Mouse (Mus musculus) spleen, embryonic (tissue): Measurements from ENCODE around the gene Dgke.

Experiments
- CTCF ChIA-PET: fragments of 350-600 bp; sonication (Branson Sonifier 250); formaldehyde crosslinking; loops from one replicate; lab custom pipeline; 2022; lab: Charles Lee

The Dgke gene

DNA sequence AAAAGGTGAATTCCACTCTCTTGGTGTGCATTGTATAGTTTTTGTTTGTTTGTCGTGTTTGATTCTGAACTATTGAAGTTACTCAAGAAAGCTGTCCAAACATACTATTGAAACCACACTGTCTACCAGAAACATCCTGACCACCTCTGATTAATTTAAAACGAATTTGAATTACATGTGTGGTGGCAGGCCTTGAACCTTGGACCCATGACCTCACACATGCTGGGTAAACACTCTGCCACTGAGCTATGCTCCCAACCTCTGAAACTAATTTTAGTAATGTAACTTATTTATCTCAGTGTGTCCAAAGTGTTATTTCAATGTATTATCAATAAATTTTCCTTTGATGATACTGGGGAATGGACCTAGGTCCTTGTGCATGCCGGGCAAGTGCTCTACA lies 59.1 kb downstream of the Dgke start:
- CTCF ChIA-PET: interaction anchor here (0.6 to 0.7 kb wide), 4 partner anchors 15 to 296 kb away, joined by 3 to 13 read pairs (median 4); no protein-coding TSS in a partner anchor

GRCm38 (mm10) chr11:89006404-89006803 lies 60.2 kb downstream of the Dgke start:
- CTCF ChIA-PET: interaction anchor here (0.6 kb wide), 1 partner anchor 24 kb away, joined by 5 read pairs; no protein-coding TSS in a partner anchor

GRCm38 (mm10) chr11:89005473-89005872 lies 61.2 kb downstream of the Dgke start:
- CTCF ChIA-PET: no interaction called here

DNA sequence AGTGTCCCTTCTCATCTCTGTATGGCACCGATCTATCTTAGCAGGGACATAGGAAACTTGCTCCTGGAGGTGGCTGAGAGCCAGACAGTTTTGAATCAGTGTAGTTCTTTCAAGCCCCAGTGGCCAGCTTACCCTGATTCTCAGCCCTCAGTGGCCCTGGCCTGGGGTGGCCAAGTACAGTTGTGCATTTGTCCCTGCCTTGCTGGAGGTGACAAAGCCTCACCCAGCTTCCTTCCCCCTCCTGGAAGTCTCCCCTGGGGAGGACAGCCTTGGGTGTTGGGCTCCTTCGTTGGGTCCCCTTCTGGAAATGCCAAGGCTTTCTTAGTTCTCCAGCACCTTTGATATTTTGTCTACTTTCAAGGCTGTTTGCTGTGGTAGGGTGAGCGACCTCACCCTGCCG lies 62.9 kb downstream of the Dgke start:
- CTCF ChIA-PET: no interaction called here

DNA sequence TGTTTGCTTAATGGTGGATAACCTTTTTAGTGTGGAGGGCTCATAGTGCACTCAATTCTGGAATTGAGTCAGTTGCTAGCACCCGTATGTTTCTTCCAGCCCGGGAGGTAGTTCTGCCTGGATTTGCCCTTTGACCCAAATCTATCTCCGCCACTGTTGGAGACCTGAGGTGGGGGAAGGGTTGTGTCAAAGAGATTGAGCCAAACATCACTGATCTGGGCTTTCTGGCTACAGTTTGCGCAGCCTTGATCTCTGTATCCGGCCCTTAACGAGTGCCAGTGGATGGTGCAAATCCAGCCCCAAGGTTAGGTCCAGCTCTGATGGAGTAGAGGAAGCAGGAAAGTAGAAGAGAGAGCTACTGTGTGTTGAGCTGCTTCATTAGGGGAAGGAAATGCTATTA lies 63.6 kb downstream of the Dgke start:
- CTCF ChIA-PET: interaction anchor here (0.6 to 0.7 kb wide), 2 partner anchors 17 to 735 kb away, joined by 3 read pairs; no protein-coding TSS in a partner anchor

DNA sequence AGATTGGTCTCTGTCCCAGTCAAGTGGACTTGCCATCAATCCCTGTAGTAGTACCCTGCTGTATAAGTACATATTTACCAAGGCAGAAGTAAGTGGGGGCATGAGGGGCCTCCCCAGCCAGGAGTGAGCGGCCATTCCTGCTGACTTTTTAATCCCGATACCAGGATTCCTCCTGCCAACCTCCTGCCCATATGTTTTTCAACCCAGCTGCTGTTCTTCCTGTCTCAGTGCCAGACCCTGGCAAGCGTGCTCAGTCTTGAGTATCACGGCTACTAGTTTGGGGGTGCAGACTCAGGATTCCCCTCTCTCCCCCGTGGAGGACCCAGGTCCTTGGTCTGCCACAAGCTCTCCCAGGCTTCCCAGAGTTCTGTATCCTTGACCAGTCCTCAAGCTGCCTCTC lies 64.0 kb downstream of the Dgke start:
- CTCF ChIA-PET: interaction anchor here (0.6 to 0.7 kb wide), 2 partner anchors 17 to 735 kb away, joined by 3 read pairs; no protein-coding TSS in a partner anchor

DNA sequence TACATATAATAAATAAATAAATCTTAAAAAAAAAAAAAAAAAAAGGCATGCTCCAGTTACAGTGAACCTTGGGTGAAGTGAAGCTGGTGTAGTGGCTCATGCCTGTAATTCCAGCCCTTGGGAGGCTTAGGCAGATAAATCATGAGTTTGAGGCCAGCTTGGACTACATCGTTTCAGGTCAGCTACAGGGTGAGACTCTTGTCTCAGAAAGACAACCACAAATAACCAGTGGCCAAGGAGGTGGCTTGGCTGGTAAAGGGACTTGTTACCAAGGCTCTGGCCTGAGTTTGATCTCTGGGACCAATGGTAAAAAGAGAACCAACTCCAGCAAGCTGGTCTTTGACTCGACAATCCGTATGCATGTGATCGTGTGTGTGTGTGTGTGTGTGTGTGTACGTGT lies 64.6 kb downstream of the Dgke start:
- CTCF ChIA-PET: interaction anchor here (0.6 to 0.7 kb wide), 2 partner anchors 27 to 40 kb away, joined by 3 to 14 read pairs; no protein-coding TSS in a partner anchor

- CTCF ChIA-PET: interaction anchor here (0.6 to 1.2 kb wide), 5 partner anchors 15 to 47 kb away, joined by 3 to 14 read pairs (median 4); no protein-coding TSS in a partner anchor
Measured at GRCm38 (mm10) chr11:89001569-89001968, 65.1 kb downstream of the Dgke start.

GRCm38 (mm10) chr11:89000527-89000819 lies 66.2 kb downstream of the Dgke start:
- CTCF ChIA-PET: interaction anchor here (0.6 to 1.2 kb wide), 3 partner anchors 12 to 21 kb away, joined by 3 to 10 read pairs (median 3); no protein-coding TSS in a partner anchor

GRCm38 (mm10) chr11:88999723-89000526 lies 66.7 kb downstream of the Dgke start:
- CTCF ChIA-PET: no interaction called here

- CTCF ChIA-PET: no interaction called here
Measured at GRCm38 (mm10) chr11:88998974-88999722, 67.5 kb downstream of the Dgke start, which contains the start of gene Trim25. TSS of gene Trim25 (plus strand) at chr11:88999376.

- CTCF ChIA-PET: interaction anchor here (1.2 to 1.7 kb wide), 2 partner anchors 43 to 61 kb away, joined by 4 to 5 read pairs; no protein-coding TSS in a partner anchor
Measured at GRCm38 (mm10) chr11:88998406-88998805, 68.2 kb downstream of the Dgke start.

- CTCF ChIA-PET: interaction anchor here (0.6 to 1.7 kb wide), 4 partner anchors 42 to 923 kb away, joined by 3 to 6 read pairs (median 4); no protein-coding TSS in a partner anchor
Measured at GRCm38 (mm10) chr11:88997343-88997742, 69.3 kb downstream of the Dgke start.

DNA sequence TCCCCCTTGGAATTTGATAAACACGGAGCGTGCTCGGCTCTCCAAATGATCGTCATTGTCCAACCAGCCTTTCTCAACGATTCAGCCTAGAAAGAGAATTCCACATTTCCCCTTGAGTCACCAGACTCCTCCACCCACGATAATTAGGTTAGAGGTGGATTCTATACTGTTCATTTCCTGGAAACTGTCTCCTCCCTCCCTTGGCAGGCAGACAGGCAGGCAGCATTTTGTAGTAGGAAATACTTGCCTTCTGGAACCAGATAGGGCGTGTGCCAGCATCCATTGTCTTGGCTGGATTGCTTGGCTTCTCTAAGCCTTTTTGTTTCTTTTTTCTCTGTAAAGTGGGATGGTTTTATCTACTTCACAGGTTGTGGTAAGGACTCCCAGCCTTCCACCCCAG lies 70.2 kb downstream of the Dgke start:
- CTCF ChIA-PET: interaction anchor here (1.0 kb wide), 1 partner anchor 43 kb away, joined by 6 read pairs; no protein-coding TSS in a partner anchor

DNA sequence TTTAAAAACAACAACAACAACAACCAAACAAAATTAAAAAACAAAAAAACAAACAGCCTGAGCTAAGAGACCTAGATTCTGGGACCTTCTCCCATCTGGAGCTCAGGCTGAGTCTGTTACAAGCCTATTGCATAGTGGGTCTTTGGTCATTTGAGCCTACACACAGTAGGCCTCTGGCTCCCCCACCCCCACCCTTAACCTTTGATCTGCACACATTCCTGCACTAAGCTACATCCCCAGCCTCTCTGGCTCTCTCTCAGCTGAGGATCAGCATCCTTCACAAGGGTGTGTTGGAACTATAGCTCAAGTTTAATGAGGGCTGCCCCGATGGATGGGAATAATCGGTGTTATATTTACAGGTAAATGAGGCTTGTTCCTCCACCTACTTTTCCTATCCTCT lies 71.0 kb downstream of the Dgke start:
- CTCF ChIA-PET: no interaction called here

DNA sequence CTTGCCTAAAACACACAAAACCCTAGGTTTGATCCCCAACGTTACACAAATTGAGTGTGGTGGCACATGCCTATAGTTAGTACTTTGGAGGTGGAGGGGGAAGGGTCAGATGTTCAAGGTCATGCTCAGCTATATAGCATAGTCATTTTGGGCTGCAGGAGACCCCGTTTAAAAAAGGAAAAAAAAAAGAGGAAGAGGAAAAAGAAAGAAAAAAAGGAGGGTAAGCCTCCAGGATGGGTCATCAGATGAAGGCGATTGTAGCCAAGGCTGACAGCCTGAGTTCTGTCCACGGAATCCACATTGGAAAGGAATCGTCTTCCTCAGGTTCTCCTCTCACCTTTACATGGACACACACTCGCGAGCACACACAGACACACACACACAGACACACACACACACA lies 72.2 kb downstream of the Dgke start:
- CTCF ChIA-PET: interaction anchor here (0.7 kb wide), 1 partner anchor 49 kb away, joined by 4 read pairs; no protein-coding TSS in a partner anchor

DNA sequence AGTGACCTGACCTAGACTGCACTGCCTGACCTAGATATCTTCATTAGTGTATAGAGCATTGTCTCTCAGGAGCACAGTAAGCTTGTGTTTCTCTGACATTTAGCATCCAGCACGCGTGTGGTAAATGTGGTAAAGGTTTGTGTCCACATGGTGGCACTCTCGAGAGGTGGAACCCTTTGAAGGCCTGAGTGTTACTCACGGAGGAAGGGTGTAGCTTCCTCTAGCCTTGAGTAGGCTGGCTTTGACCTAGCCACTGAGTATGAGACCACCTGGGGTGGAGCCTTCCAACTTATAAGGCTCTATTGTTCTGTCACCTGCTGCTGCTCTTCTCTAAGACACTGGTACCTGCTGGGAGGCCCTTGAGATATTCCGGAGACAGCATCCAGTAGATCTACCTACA lies 73.0 kb downstream of the Dgke start:
- CTCF ChIA-PET: interaction anchor here (0.8 to 1.2 kb wide), 5 partner anchors 9 to 76 kb away, joined by 3 to 4 read pairs (median 3); no protein-coding TSS in a partner anchor

DNA sequence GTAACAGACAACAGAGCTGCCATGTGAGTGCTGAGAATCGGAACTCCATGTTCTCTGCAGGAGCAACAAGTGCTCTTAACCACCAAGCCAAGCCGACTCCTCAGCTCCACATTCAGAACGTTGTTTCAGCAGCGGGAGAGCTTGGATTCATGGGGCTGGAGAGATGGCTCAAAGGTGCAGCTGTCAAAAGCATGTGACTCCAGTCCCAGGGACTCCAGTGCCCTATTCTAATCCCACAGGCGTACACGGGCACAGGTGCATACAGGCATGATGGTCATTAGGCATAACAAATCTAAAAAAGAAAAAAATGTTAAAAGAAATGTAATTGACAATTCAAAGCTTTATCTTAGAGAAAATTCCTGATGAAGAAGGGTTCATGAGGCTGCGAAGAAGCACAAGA lies 73.5 kb downstream of the Dgke start:
- CTCF ChIA-PET: interaction anchor here (0.7 to 1.2 kb wide), 6 partner anchors 9 to 76 kb away, joined by 3 to 4 read pairs (median 3); no protein-coding TSS in a partner anchor

GRCm38 (mm10) chr11:88989530-88989929 lies 77.1 kb downstream of the Dgke start:
- CTCF ChIA-PET: interaction anchor here (0.7 kb wide), 2 partner anchors 78 to 445 kb away, joined by 4 to 5 read pairs; no protein-coding TSS in a partner anchor

DNA sequence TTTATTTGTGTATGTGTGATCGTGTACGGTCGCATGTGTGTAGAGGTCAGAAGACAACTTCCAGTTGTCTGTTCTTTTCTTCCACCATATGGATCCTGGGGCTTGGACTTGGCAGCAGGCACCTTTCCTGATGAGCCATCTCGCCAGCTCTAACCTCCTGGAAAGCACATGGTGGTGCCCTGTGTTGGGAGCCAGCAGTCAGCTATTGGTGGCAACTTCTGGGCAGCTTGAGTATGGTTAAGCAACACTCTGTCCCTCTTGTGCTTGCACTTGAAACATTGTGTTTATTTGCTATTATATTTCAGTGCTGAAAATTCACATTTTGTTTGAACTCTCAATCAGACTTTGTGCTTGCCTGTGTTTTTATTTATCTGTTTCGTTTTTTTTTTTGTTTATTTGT lies 77.7 kb downstream of the Dgke start:
- CTCF ChIA-PET: interaction anchor here (0.7 kb wide), 2 partner anchors 78 to 445 kb away, joined by 4 to 5 read pairs; no protein-coding TSS in a partner anchor

DNA sequence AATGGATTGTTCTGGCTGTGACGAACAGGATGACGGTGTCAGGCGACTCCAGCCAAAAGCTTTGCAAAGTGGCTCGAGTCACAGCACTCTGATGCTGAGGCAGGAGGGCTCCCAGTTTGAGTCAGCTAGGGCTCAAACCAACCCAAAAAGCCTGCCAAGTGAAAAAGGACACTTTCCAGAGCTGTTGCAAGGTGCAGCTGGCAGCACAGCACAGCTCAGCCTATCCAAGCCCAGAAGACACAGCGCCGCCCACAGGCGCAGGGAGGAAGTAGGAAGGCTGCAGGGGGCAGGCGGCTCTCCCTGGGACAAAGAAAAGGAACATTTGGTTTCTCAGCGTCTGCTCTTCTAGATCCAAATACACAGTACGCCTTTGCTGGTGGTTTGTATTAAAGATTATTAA lies 80.0 kb downstream of the Dgke start:
- CTCF ChIA-PET: no interaction called here
